Mouse (Mus musculus): ENCODE results near the gene P2ry2. TPM values are rescaled to one million over a fixed set of nuclear protein-coding genes. Genes with fewer than 3 reads are reported as not detected.

The P2ry2 gene
- total and polyA plus RNA-seq, 2 experiments = 4.1 to 15.4 TPM

- WGBS = 71% methylated on average over 9 of the region's 9 CpGs
- no peak overlapping the region for H3K9ac ChIP-seq (ENCODE audit: low read depth, low read length)
- H3K27me3 ChIP-seq (ENCODE audit: control insufficient read depth, insufficient read depth, low read length) = no peaks in the 10 kb centered on the region
- no peak overlapping the region for H3K4me3 ChIP-seq (ENCODE audit: insufficient read depth, low read depth, low read length)
- peak; percentile 52 for DNase-seq (ENCODE audit: extremely low read depth, low read depth, low spot score)
- TF ChIP-seq POLR2A (IDR thresholded peaks at IDR 0.05; ENCODE audit: extremely low read depth, insufficient read depth, low read length) (no peak), CTCF (IDR thresholded peaks at IDR 0.05; ENCODE audit: low read depth, low read length) (no peak)
- no peaks in the 10 kb centered on the region for H3K36me3 ChIP-seq (ENCODE audit: control insufficient read depth, insufficient read depth, low read length)
- peaks cover 13% of the 10 kb centered on the region for H3K4me1 ChIP-seq (ENCODE audit: control insufficient read depth, insufficient read depth, low read length)
- no peaks in the 10 kb centered on the region for H3K79me2 ChIP-seq (ENCODE audit: control insufficient read depth, insufficient read depth, low read length)
- H3K27ac ChIP-seq (replicated peaks; ENCODE audit: insufficient read depth, low read depth, low read length) = no peak overlapping the region
These were observed 21.9 kb downstream of the P2ry2 start for GRCm38 (mm10) chr7:100990636-100991311.

- 23% methylated on average over 9 of the region's 9 CpGs for WGBS
- Histone ChIP-seq H3K4me3 (ENCODE audit: insufficient read depth, low read depth, low read length) (no peak overlapping the region), H3K36me3 (ENCODE audit: control insufficient read depth, insufficient read depth, low read length) (no peaks in the 10 kb centered on the region), H3K9ac (ENCODE audit: low read depth, low read length) (no peak overlapping the region), H3K79me2 (ENCODE audit: control insufficient read depth, insufficient read depth, low read length) (no peaks in the 10 kb centered on the region), H3K27ac (replicated peaks; ENCODE audit: insufficient read depth, low read depth, low read length) (no peak overlapping the region), H3K27me3 (ENCODE audit: control insufficient read depth, insufficient read depth, low read length) (no peaks in the 10 kb centered on the region), H3K4me1 (ENCODE audit: control insufficient read depth, insufficient read depth, low read length) (peaks cover 7% of the 10 kb centered on the region; the same call in 1 of the 2 replicates)
- TF ChIP-seq POLR2A (IDR thresholded peaks at IDR 0.05; ENCODE audit: extremely low read depth, insufficient read depth, low read length) (no peak), CTCF (IDR thresholded peaks at IDR 0.05; ENCODE audit: low read depth, low read length) (peak; percentile 74)
- peak; percentile 64 for DNase-seq (ENCODE audit: extremely low read depth, low read depth, low spot score)
These were observed 24.6 kb downstream of the P2ry2 start for GRCm38 (mm10) chr7:100988092-100988491.

- Histone ChIP-seq H3K27me3 (ENCODE audit: control insufficient read depth, insufficient read depth, low read length) (no peaks in the 10 kb centered on the region), H3K27ac (replicated peaks; ENCODE audit: insufficient read depth, low read depth, low read length) (no peak overlapping the region), H3K4me1 (ENCODE audit: control insufficient read depth, insufficient read depth, low read length) (peaks cover 7% of the 10 kb centered on the region; the same call in 1 of the 2 replicates), H3K79me2 (ENCODE audit: control insufficient read depth, insufficient read depth, low read length) (no peaks in the 10 kb centered on the region), H3K9ac (ENCODE audit: low read depth, low read length) (no peak overlapping the region), H3K36me3 (ENCODE audit: control insufficient read depth, insufficient read depth, low read length) (no peaks in the 10 kb centered on the region), H3K4me3 (ENCODE audit: insufficient read depth, low read depth, low read length) (no peak overlapping the region)
- TF ChIP-seq CTCF (IDR thresholded peaks at IDR 0.05; ENCODE audit: low read depth, low read length) (no peak), POLR2A (IDR thresholded peaks at IDR 0.05; ENCODE audit: extremely low read depth, insufficient read depth, low read length) (no peak)
- WGBS = 54% methylated on average over 21 of the region's 21 CpGs
- no peak for DNase-seq (ENCODE audit: extremely low read depth, low read depth, low spot score)
These were observed 27.9 kb downstream of the P2ry2 start for GRCm38 (mm10) chr7:100984452-100985395.

GRCm38 (mm10) chr7:100979175-100979574, 33.5 kb downstream of the P2ry2 start:
- Histone ChIP-seq H3K36me3 (ENCODE audit: control insufficient read depth, insufficient read depth, low read length) (no peaks in the 10 kb centered on the region), H3K27me3 (ENCODE audit: control insufficient read depth, insufficient read depth, low read length) (no peaks in the 10 kb centered on the region), H3K9ac (ENCODE audit: low read depth, low read length) (no peak overlapping the region), H3K4me1 (ENCODE audit: control insufficient read depth, insufficient read depth, low read length) (no peaks in the 10 kb centered on the region), H3K4me3 (ENCODE audit: insufficient read depth, low read depth, low read length) (no peak overlapping the region), H3K79me2 (ENCODE audit: control insufficient read depth, insufficient read depth, low read length) (no peaks in the 10 kb centered on the region), H3K27ac (replicated peaks; ENCODE audit: insufficient read depth, low read depth, low read length) (no peak overlapping the region)
- WGBS = 57% methylated on average over 2 of the region's 2 CpGs
- DNase-seq (ENCODE audit: extremely low read depth, low read depth, low spot score) = no peak
- TF ChIP-seq POLR2A (IDR thresholded peaks at IDR 0.05; ENCODE audit: extremely low read depth, insufficient read depth, low read length) (no peak), CTCF (IDR thresholded peaks at IDR 0.05; ENCODE audit: low read depth, low read length) (no peak)

GRCm38 (mm10) chr7:100978171-100978570, 34.5 kb downstream of the P2ry2 start:
- no peak for TF ChIP-seq POLR2A (IDR thresholded peaks at IDR 0.05; ENCODE audit: extremely low read depth, insufficient read depth, low read length)
- no peak for TF ChIP-seq CTCF (IDR thresholded peaks at IDR 0.05; ENCODE audit: low read depth, low read length)
- no peaks in the 10 kb centered on the region for H3K79me2 ChIP-seq (ENCODE audit: control insufficient read depth, insufficient read depth, low read length)
- H3K4me1 ChIP-seq (ENCODE audit: control insufficient read depth, insufficient read depth, low read length) = no peaks in the 10 kb centered on the region
- no peak overlapping the region for H3K27ac ChIP-seq (replicated peaks; ENCODE audit: insufficient read depth, low read depth, low read length)
- no peaks in the 10 kb centered on the region for H3K36me3 ChIP-seq (ENCODE audit: control insufficient read depth, insufficient read depth, low read length)
- DNase-seq (ENCODE audit: extremely low read depth, low read depth, low spot score) = no peak
- H3K4me3 ChIP-seq (ENCODE audit: insufficient read depth, low read depth, low read length) = no peak overlapping the region
- no peaks in the 10 kb centered on the region; the same call in 1 of the 2 replicates for H3K27me3 ChIP-seq (ENCODE audit: control insufficient read depth, insufficient read depth, low read length)
- no peak overlapping the region for H3K9ac ChIP-seq (ENCODE audit: low read depth, low read length)
- 81% methylated on average over 5 of the region's 5 CpGs for WGBS

All from liver, adult 2 months (tissue).